Mouse (Mus musculus): ENCODE data around the gene Gm10591.
"Not testable (repeated sequence)": the region's sequence is repeated elsewhere in the genome, so short reads cannot be mapped to it uniquely, and the experiment has no call there.

Gene Gm10591

DNA sequence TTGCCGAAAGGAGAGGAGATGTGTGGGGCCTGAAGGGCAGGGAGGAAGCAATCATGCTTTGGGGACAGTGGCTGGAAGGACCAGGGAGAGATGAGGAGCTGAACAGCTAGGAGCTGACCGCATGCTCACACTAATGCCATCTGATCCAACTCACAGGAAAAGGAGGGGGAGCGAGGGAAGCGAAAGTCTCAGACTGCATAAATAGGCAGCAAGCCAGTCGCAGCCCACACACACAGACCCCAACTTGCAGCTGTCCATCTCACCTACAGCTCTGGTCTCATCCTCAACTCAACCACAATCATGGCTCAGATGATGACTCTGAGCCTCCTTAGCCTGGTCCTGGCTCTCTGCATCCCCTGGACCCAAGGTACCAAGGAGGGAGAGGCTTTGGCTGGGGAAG lies at the start of gene Gm10591:
Gene Gm10591, plus strand, starts transcription at position 301 of the 400 bp plus-strand sequence.
- not testable (repeated sequence) for DNase-seq (ENCODE audit: low read depth, low spot score)

- not testable (repeated sequence) for DNase-seq (ENCODE audit: low read depth, low spot score)
Observed at GRCm38 (mm10) chr4:42629419-42629818, 17.4 kb downstream of the Gm10591 start, which contains the start of gene Gm2564. TSS of gene Gm2564 (plus strand) at chr4:42629719.

DNA sequence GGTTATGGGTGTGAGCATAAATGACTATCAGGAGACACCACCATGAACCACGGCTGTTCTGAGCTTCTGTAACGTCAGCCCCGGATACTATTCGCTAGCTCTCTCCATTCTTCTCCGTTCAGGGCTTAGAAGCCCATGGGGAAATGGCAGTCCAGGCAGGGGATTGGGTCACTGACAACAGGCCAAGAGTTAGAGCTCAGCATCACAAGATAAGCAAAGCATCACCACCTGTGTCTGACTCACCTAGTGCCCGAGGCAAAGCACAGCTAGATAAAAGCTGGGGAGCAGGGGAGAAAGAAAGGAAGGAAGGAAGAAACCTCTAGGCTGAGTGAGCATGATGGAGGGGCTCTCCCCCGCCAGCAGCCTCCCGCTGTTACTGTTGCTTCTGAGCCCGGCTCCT lies 43.0 kb downstream of the Gm10591 start, which contains the start of gene Ccl27b:
Gene Ccl27b, plus strand, starts transcription at position 301 of the 400 bp plus-strand sequence.
- DNase-seq (ENCODE audit: low read depth, low spot score) = not testable (repeated sequence)

- not testable (repeated sequence) for DNase-seq (ENCODE audit: low read depth, low spot score)
Observed at GRCm38 (mm10) chr4:42661793-42662192, 49.8 kb downstream of the Gm10591 start, which contains the start of gene Il11ra2. TSS of gene Il11ra2 (minus strand) at chr4:42661893.

Data from ZHBTc4 (cell line).